Mouse (Mus musculus): ENCODE data around the gene Ptpn1. TPM values are rescaled to one million over a fixed set of nuclear protein-coding genes. Genes with fewer than 3 reads are reported as not detected.

The Ptpn1 gene
- polyA plus RNA-seq, 2 experiments: 10.0 to 24.3 TPM

DNA sequence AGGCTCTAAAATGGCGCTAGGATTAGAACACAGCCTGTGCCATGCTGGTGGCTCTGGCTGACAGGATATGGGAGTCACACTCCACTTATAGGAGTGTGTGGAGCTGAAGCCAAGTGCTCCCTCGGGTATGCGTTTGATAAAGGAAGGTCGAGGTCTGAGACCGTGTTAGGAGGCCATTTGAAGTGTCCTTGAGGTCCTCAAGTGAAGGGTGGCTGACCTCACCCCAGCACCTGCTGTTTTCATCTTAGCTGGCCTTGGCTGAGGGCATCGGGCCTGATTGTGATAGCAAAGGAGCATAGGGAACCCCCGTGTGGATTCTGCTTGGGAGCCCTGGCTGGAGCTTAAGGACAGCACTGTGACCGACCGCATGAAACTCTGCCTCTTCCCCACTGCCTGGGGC lies 32.5 kb downstream of the Ptpn1 start:
- no peak overlapping the region for H3K4me2 ChIP-seq (ENCODE audit: low read depth)
- no peaks in the 10 kb centered on the region; the same call in 1 of the 2 replicates for H3K36me3 ChIP-seq (replicated peaks; ENCODE audit: control insufficient read depth, insufficient read depth, low read depth)
- no peak overlapping the region for H3K9ac ChIP-seq (replicated peaks)
- no peak for DNase-seq (ENCODE audit: low read depth in 3 of 3, low spot score in 3 of 3)
- WGBS (ENCODE audit: insufficient replicate concordance): 85% methylated on average over 9 of the region's 9 CpGs
- no peak overlapping the region for H3K27ac ChIP-seq
- TF ChIP-seq EP300 (IDR thresholded peaks at IDR 0.05; ENCODE audit: low read depth): no peak
- no peak for ATAC-seq (ENCODE audit: insufficient read depth)
- no peaks in the 10 kb centered on the region for H3K9me3 ChIP-seq (ENCODE audit: control insufficient read depth, low read length)
- no peaks in the 10 kb centered on the region for H3K27me3 ChIP-seq (ENCODE audit: control insufficient read depth, insufficient read depth, low read length)
- no peak overlapping the region for H3K4me3 ChIP-seq (ENCODE audit: insufficient read depth in 1 of 2, low read depth in 2 of 2, low read length in 2 of 2)
- H3K4me1 ChIP-seq (replicated peaks; ENCODE audit: control insufficient read depth in 2 of 2, insufficient read depth in 2 of 2, low read length in 1 of 2): peaks cover 6 to 14% of the 10 kb centered on the region in 2 experiments; a peak in 3 of 4 replicates

DNA sequence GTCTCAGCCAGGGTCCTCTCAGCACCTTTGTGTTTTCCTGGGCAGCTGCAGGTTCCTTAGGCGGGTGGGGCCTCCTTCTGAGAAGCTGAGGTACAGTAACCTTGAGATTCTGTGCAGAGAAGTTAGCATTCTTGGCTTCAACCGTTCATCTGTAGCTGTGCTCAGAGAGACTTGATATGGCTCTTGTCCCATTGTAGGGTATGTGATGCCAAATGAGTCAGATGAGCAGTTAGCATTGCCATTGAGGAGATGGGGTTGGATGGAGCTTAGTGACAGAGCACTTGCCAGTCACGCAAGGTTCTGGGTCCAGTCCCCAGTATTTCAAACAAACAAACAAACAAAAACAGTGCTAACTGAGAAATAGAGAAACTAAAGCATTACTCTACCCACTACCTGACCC lies 34.1 kb downstream of the Ptpn1 start:
- Histone ChIP-seq H3K4me1 (replicated peaks; ENCODE audit: control insufficient read depth in 2 of 2, insufficient read depth in 2 of 2, low read length in 1 of 2) (no peaks in the 10 kb centered on the region), H3K4me2 (ENCODE audit: low read depth) (no peak overlapping the region), H3K27me3 (ENCODE audit: control insufficient read depth, insufficient read depth, low read length) (no peaks in the 10 kb centered on the region), H3K9ac (replicated peaks) (no peak overlapping the region), H3K4me3 (ENCODE audit: insufficient read depth in 1 of 2, low read depth in 2 of 2, low read length in 2 of 2) (no peak overlapping the region), H3K36me3 (replicated peaks; ENCODE audit: control insufficient read depth, insufficient read depth, low read depth) (no peaks in the 10 kb centered on the region; the same call in 1 of the 2 replicates), H3K27ac (no peak overlapping the region), H3K9me3 (ENCODE audit: control insufficient read depth, low read length) (no peaks in the 10 kb centered on the region)
- TF ChIP-seq EP300 (IDR thresholded peaks at IDR 0.05; ENCODE audit: low read depth): no peak
- no peak for TF ChIP-seq CTCF (IDR thresholded peaks at IDR 0.05; ENCODE audit: low read depth)
- 80% methylated on average over 3 of the region's 3 CpGs for WGBS (ENCODE audit: insufficient replicate concordance)
- ATAC-seq (ENCODE audit: insufficient read depth) (no peak), DNase-seq (ENCODE audit: low read depth in 3 of 3, low spot score in 3 of 3) (no peak)

DNA sequence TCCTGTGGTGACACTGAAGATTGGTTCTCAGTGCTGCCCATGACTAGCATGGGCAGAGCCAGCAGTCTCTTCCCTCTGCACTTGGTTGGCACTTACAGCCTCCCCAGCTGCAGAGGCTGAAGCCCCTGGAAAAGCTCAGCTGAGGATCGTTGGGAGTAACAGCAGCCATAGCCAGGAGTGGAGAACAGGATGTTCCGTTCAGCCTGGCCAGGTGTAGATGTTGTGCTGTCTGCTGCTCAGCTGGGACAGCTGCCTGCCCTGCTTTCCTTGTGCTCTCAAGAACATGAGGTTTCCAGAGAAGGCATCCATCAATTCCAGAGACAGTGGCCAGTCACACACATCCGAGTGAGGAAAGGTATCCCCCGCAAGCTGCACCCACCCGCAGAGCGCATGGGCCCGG lies 36.6 kb downstream of the Ptpn1 start:
- H3K27me3 ChIP-seq (ENCODE audit: control insufficient read depth, insufficient read depth, low read length): no peaks in the 10 kb centered on the region
- TF ChIP-seq CTCF (IDR thresholded peaks at IDR 0.05; ENCODE audit: low read depth) (no peak), EP300 (IDR thresholded peaks at IDR 0.05; ENCODE audit: low read depth) (no peak)
- no peak for ATAC-seq (ENCODE audit: insufficient read depth)
- no peak overlapping the region for H3K27ac ChIP-seq
- WGBS (ENCODE audit: insufficient replicate concordance): 82% methylated on average over 7 of the region's 7 CpGs
- DNase-seq (ENCODE audit: low read depth in 3 of 3, low spot score in 3 of 3): no peak
- no peaks in the 10 kb centered on the region for H3K9me3 ChIP-seq (ENCODE audit: control insufficient read depth, low read length)
- no peak overlapping the region for H3K4me2 ChIP-seq (ENCODE audit: low read depth)
- H3K36me3 ChIP-seq (replicated peaks; ENCODE audit: control insufficient read depth, insufficient read depth, low read depth): no peaks in the 10 kb centered on the region; the same call in 1 of the 2 replicates
- H3K4me3 ChIP-seq (ENCODE audit: insufficient read depth in 1 of 2, low read depth in 2 of 2, low read length in 2 of 2): no peak overlapping the region
- H3K4me1 ChIP-seq (replicated peaks; ENCODE audit: control insufficient read depth in 2 of 2, insufficient read depth in 2 of 2, low read length in 1 of 2): peaks cover 0 to 4% of the 10 kb centered on the region in 2 experiments; a peak in 1 of 4 replicates
- no peak overlapping the region for H3K9ac ChIP-seq (replicated peaks)

DNA sequence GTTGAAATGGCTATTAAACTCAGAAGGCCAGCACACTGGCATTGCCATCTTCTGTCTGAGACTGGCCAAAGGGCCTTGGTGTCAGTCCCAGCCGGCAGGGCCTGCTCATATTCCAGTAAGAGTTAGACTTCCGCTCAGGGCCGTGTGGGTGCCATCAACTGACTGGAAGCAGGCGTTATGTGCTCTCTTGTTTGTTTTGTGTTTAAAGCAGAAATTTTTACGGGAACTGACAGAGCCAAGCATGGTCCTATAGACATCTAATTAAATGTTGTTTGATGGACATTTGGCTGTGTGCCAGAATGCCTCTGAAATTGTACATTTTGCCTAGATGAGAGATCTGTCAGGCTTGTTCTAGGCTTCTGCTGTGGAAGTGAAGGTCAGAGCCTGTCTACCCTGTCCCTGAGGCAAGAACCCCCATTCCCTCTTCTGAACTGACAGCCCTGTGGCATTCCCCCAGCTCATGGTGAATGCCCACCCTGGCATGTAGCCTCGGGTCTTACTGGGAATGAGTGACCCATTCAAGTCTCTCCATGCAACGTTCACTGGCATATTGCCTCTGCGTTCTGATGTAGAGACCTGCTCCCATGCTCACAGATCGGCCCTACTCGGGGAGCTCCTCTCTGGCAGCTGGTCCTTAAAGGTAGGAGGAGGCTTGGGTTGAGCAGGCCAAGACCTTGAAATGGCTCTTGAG lies 38.1 kb downstream of the Ptpn1 start:
- H3K27me3 ChIP-seq (ENCODE audit: control insufficient read depth, insufficient read depth, low read length): no peaks in the 10 kb centered on the region
- DNase-seq (ENCODE audit: low read depth in 3 of 3, low spot score in 3 of 3) (no peak), ATAC-seq (ENCODE audit: insufficient read depth) (no peak)
- no peak overlapping the region for H3K4me3 ChIP-seq (ENCODE audit: insufficient read depth in 1 of 2, low read depth in 2 of 2, low read length in 2 of 2)
- peaks cover 0 to 4% of the 10 kb centered on the region in 2 experiments; a peak in 1 of 4 replicates for H3K4me1 ChIP-seq (replicated peaks; ENCODE audit: control insufficient read depth in 2 of 2, insufficient read depth in 2 of 2, low read length in 1 of 2)
- H3K36me3 ChIP-seq (replicated peaks; ENCODE audit: control insufficient read depth, insufficient read depth, low read depth): no peaks in the 10 kb centered on the region; the same call in none of the 2 replicates
- H3K27ac ChIP-seq: no peak overlapping the region
- WGBS (ENCODE audit: insufficient replicate concordance): 76% methylated on average over 10 of the region's 10 CpGs
- no peaks in the 10 kb centered on the region for H3K9me3 ChIP-seq (ENCODE audit: control insufficient read depth, low read length)
- no peak overlapping the region for H3K4me2 ChIP-seq (ENCODE audit: low read depth)
- TF ChIP-seq EP300 (IDR thresholded peaks at IDR 0.05; ENCODE audit: low read depth): no peak
- TF ChIP-seq CTCF (IDR thresholded peaks at IDR 0.05; ENCODE audit: low read depth): no peak
- no peak overlapping the region for H3K9ac ChIP-seq (replicated peaks)

DNA sequence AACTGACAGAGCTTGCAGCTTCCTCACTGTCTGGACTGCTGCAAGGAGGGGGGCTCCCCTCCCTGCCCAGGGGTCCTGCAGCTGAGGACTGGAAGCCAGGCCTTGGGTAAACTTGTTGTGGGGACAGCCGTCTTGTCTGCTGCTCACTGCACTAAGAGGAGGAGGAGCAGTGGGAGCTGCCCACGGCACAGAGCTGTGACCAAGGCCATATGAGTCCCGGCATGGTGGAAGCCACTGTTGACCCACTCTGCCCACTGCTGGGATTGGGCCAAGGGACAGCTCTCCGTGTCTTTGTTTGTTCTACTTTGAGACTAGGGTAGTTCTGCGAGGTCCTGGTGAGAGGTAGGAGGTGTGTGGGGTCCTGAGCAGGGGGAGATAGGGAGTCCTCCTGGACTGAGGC lies 40.3 kb downstream of the Ptpn1 start:
- Histone ChIP-seq H3K9me3 (ENCODE audit: control insufficient read depth, low read length) (no peaks in the 10 kb centered on the region), H3K4me1 (replicated peaks; ENCODE audit: control insufficient read depth in 2 of 2, insufficient read depth in 2 of 2, low read length in 1 of 2) (peaks cover 0 to 4% of the 10 kb centered on the region in 2 experiments; a peak in 1 of 4 replicates), H3K27ac (no peak overlapping the region), H3K4me2 (ENCODE audit: low read depth) (no peak overlapping the region), H3K4me3 (ENCODE audit: insufficient read depth in 1 of 2, low read depth in 2 of 2, low read length in 2 of 2) (no peak overlapping the region), H3K27me3 (ENCODE audit: control insufficient read depth, insufficient read depth, low read length) (no peaks in the 10 kb centered on the region), H3K9ac (replicated peaks) (no peak overlapping the region), H3K36me3 (replicated peaks; ENCODE audit: control insufficient read depth, insufficient read depth, low read depth) (no peaks in the 10 kb centered on the region; the same call in none of the 2 replicates)
- TF ChIP-seq CTCF (IDR thresholded peaks at IDR 0.05; ENCODE audit: low read depth) (no peak), EP300 (IDR thresholded peaks at IDR 0.05; ENCODE audit: low read depth) (no peak)
- 68% methylated on average over 5 of the region's 5 CpGs for whole genome bisulfite sequencing (ENCODE audit: insufficient replicate concordance)
- ATAC-seq (ENCODE audit: insufficient read depth): no peak
- no peak for DNase-seq (ENCODE audit: low read depth in 3 of 3, low spot score in 3 of 3)

Data from liver, embryonic 14.5 days (tissue).